Mouse (Mus musculus) adrenal gland, adult 8-10 months (tissue): ENCODE measurements at regions not wholly inside any gene's neighbourhood (a gene's known extent, or its start where the extent isn't known, plus 50 kb on each side); places are given as distances from the start of the nearest gene placed in this dataset.

Experiments
- DNase-seq: peaks from one replicate; pipeline ENCODE4 v3.0.0; 2022

GRCm38 (mm10) chr2:160421216-160421911 is 54.5 kb upstream of the Mafb start:
- peak; percentile 3 for DNase-seq

- no peak for DNase-seq
Observed at GRCm38 (mm10) chr2:160424491-160424890, 57.6 kb upstream of the Mafb start.

GRCm38 (mm10) chr2:160427431-160427830 is 60.6 kb upstream of the Mafb start:
- DNase-seq = no peak

- peak; percentile 36 for DNase-seq
Observed at GRCm38 (mm10) chr2:160433252-160433651, 66.4 kb upstream of the Mafb start.

GRCm38 (mm10) chr2:160434701-160435100 is 67.8 kb upstream of the Mafb start:
- DNase-seq = no peak

- no peak for DNase-seq
Observed at GRCm38 (mm10) chr2:160435622-160436021, 68.8 kb upstream of the Mafb start.

GRCm38 (mm10) chr2:160439028-160439427 is 72.2 kb upstream of the Mafb start:
- DNase-seq = no peak

GRCm38 (mm10) chr2:160440236-160440635 is 73.4 kb upstream of the Mafb start:
- DNase-seq = no peak

GRCm38 (mm10) chr2:160451057-160451456 is 84.2 kb upstream of the Mafb start:
- DNase-seq = no peak

- DNase-seq = peak; percentile 45
Observed at GRCm38 (mm10) chr2:160451481-160452238, 84.8 kb upstream of the Mafb start.

- DNase-seq = no peak
Observed at GRCm38 (mm10) chr2:160452239-160452530, 85.3 kb upstream of the Mafb start.

- DNase-seq = no peak
Observed at GRCm38 (mm10) chr2:160452730-160453129, 85.9 kb upstream of the Mafb start.

GRCm38 (mm10) chr2:160455617-160456016 is 88.8 kb upstream of the Mafb start:
- DNase-seq = no peak

GRCm38 (mm10) chr2:160456681-160457080 is 89.8 kb upstream of the Mafb start:
- DNase-seq = no peak

- DNase-seq = no peak
Observed at GRCm38 (mm10) chr2:160471561-160471960, 104.7 kb upstream of the Mafb start.

- DNase-seq = no peak
Observed at GRCm38 (mm10) chr2:160476181-160476580, 109.3 kb upstream of the Mafb start.

GRCm38 (mm10) chr2:160479240-160479639 is 112.4 kb upstream of the Mafb start:
- no peak for DNase-seq

GRCm38 (mm10) chr2:160485097-160485496 is 118.2 kb upstream of the Mafb start:
- DNase-seq = no peak

GRCm38 (mm10) chr2:160485515-160485914 is 118.7 kb upstream of the Mafb start:
- no peak for DNase-seq

GRCm38 (mm10) chr2:160499726-160500125 is 132.9 kb upstream of the Mafb start:
- no peak for DNase-seq

- no peak for DNase-seq
Observed at GRCm38 (mm10) chr2:160502901-160503300, 136.0 kb upstream of the Mafb start.

GRCm38 (mm10) chr2:160503597-160504393 is 136.9 kb upstream of the Mafb start:
- no peak for DNase-seq

GRCm38 (mm10) chr2:160504394-160504657 is 137.5 kb upstream of the Mafb start:
- DNase-seq = no peak

GRCm38 (mm10) chr2:160507371-160507770 is 138.3 kb upstream of the Top1 start:
- DNase-seq = no peak
